Mouse (Mus musculus) kidney, embryonic 14.5 days (tissue): ENCODE measurements at regions not wholly inside any gene's neighbourhood (a gene's known extent, or its start where the extent isn't known, plus 50 kb on each side); places are given as distances from the start of the nearest gene placed in this dataset.

Experiments used
- ATAC-seq: fragments of 200-750 bp; cut with Nextera tagmentation; 2 replicates; pipeline ENCODE4 v1.8.0; 2017; ENCODE audit warnings: moderate number of reproducible peaks, mild to moderate bottlenecking, moderate TSS enrichment, moderate library complexity; ENCODE audit not compliant: low FRiP score, low TSS enrichment
- H3K27ac ChIP-seq: fragments of 300-500 bp; sonication (generic); 2 replicates; pipeline ENCODE4 v1.5.1; 2014; ENCODE audit warnings: low read depth, mild to moderate bottlenecking, low read length, moderate library complexity, mixed read lengths
- H3K27me3 ChIP-seq: fragments of 300-500 bp; sonication (generic); 2 replicates; pipeline ENCODE4 v1.6.1; 2014; ENCODE audit warnings: mild to moderate bottlenecking, low read length; ENCODE audit not compliant: control insufficient read depth, insufficient read depth
- H3K36me3 ChIP-seq: fragments of 300-500 bp; sonication (generic); 2 replicates; pipeline ENCODE4 v1.6.1; 2014; ENCODE audit warnings: low read length, mixed read lengths; ENCODE audit not compliant: control insufficient read depth, insufficient read depth
- H3K4me1 ChIP-seq: fragments of 300-500 bp; sonication (generic); 2 replicates; pipeline ENCODE4 v1.6.1; 2014; ENCODE audit warnings: low read length, mixed read lengths; ENCODE audit not compliant: control insufficient read depth, insufficient read depth
- H3K4me2 ChIP-seq: fragments of 300-500 bp; sonication (generic); replicated peaks from 2 replicates; pipeline ENCODE4 v1.6.1; 2014; ENCODE audit warnings: low read depth, mild to moderate bottlenecking, low read length
- H3K4me3 ChIP-seq: fragments of 300-500 bp; sonication (generic); 2 replicates; pipeline ENCODE4 v1.5.1; 2014; ENCODE audit warnings: mild to moderate bottlenecking, low read length
- H3K9ac ChIP-seq: fragments of 300-500 bp; sonication (generic); 2 replicates; pipeline ENCODE4 v1.6.1; 2014; ENCODE audit warnings: low read depth, mild to moderate bottlenecking, low read length, moderate library complexity
- H3K9me3 ChIP-seq: fragments of 300-500 bp; sonication (generic); 2 replicates; pipeline ENCODE4 v1.6.1; 2016; ENCODE audit warnings: low read length; ENCODE audit not compliant: control insufficient read depth
- WGBS: fragments of 180-500 bp; shearing (Covaris S2); extraction: QIAGEN DNeasy Blood & Tissue Kit; methylation state at CpG from one replicate; pipeline ENCODE4 v1.1.7; 2014; 5-methylcytosine and 5-hydroxymethylcytosine counted together

DNA sequence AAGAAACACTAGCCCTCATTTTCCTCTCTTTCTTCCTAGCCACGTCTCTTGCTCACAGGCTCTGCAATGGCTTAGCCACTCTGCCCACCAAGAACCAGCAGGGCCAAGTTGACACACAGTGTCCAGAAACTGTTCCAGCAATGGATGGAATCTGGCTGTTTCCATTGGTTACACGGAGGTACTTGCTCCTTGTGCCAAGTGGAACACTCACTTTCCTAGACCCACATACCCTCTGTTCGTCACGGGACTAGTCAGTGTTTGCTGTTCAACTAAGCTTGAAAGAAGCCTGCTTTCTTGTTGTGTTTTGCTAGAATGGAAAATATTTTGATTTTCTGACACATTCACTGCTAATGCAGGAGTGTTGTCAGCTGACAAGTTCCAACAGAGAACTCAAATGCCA, 575.7 kb upstream of the Gulo start:
- no peak overlapping the region for H3K4me2 ChIP-seq
- H3K36me3 ChIP-seq, result no peaks in the 10 kb centered on the region
- no peak overlapping the region for H3K27ac ChIP-seq
- H3K4me3 ChIP-seq, result no peak overlapping the region
- WGBS, result 90% methylated on average over 4 of the region's 4 CpGs
- no peaks in the 10 kb centered on the region for H3K9me3 ChIP-seq
- H3K9ac ChIP-seq, result no peak overlapping the region
- no peaks in the 10 kb centered on the region for H3K4me1 ChIP-seq
- no peaks in the 10 kb centered on the region for H3K27me3 ChIP-seq
- ATAC-seq, result no peak

DNA sequence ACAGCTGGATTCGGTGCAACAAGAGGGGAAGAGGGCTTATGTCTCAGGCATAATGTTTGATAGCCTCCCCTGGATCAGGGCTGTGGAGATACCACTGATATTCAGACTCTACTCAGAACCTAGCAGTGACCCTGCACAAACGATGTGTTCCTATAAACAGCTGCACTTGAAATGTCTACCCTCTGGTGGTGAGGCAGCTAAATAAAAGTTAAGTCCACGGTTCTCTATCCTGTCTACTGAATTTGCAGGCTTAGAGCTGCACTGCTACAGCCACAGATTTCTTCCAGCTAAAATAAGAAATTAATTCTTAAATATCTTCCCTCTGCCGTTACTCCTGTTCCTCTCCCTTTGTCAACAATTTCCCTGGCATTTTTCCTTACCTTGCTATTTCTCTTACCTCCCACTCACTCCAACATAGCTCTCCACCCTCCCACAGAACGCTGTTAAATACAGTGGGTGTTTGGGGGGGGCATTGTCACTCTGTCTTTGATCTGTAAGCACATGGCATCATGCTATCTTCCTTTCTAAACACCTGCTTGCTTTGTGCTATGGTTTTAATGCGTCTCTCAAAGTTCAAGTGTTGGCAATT, 571.0 kb upstream of the Gulo start:
- H3K9ac ChIP-seq, result no peak overlapping the region
- H3K4me2 ChIP-seq, result no peak overlapping the region
- no peak for ATAC-seq
- H3K4me1 ChIP-seq, result no peaks in the 10 kb centered on the region
- H3K27me3 ChIP-seq, result no peaks in the 10 kb centered on the region
- no peaks in the 10 kb centered on the region for H3K9me3 ChIP-seq
- WGBS, result 58% methylated on average over 6 of the region's 6 CpGs
- no peaks in the 10 kb centered on the region for H3K36me3 ChIP-seq
- no peak overlapping the region for H3K4me3 ChIP-seq
- H3K27ac ChIP-seq, result no peak overlapping the region

DNA sequence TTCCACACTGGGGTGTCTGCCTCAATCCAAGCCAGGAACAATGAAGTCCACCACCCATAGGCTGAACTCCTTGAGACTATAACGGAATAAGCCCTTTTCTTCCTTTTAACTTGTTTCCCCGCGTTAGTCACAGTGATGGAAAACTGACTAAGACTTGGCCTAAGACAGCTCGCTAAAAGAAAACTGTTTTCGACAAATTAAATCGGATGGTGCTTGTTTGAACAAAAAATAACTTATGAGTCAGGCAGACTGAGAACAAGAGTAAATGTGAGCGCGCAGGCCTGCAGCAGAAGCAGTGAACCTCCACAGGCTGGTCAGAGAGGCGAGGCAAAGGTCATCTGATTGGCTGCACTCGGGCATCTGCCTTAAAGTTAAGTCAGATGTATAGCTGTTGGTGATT, 557.6 kb upstream of the Gulo start:
- H3K4me3 ChIP-seq, result no peak overlapping the region
- WGBS, result 75% methylated on average over 10 of the region's 10 CpGs
- H3K4me1 ChIP-seq, result no peaks in the 10 kb centered on the region
- H3K9me3 ChIP-seq, result no peaks in the 10 kb centered on the region
- no peak overlapping the region for H3K4me2 ChIP-seq
- no peaks in the 10 kb centered on the region for H3K27me3 ChIP-seq
- no peak overlapping the region for H3K9ac ChIP-seq
- no peaks in the 10 kb centered on the region for H3K36me3 ChIP-seq
- no peak for ATAC-seq
- no peak overlapping the region for H3K27ac ChIP-seq

DNA sequence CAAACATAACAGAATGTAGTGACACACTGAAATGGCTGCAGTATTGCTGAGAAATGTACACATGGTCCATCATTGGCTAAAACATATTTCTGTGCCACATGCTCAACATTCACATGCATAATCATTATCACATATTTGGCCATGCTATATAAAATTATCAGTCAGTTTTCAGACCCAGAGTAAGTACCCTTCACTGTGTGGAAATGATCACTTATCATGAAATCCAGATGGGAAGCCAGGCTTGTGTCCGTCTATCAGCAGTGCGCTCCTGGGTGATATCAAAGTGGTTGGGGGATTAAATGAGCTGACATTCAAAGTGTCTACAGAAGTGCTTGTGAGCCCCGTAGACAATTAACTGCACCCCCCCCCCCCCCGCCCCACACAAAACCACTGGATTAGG, 553.7 kb upstream of the Gulo start:
- Histone ChIP-seq H3K9ac (no peak overlapping the region), H3K27me3 (no peaks in the 10 kb centered on the region), H3K27ac (no peak overlapping the region), H3K4me1 (no peaks in the 10 kb centered on the region), H3K4me2 (no peak overlapping the region), H3K4me3 (no peak overlapping the region), H3K9me3 (no peaks in the 10 kb centered on the region), H3K36me3 (no peaks in the 10 kb centered on the region)
- ATAC-seq, result no peak
- 90% methylated on average over 4 of the region's 4 CpGs for WGBS

DNA sequence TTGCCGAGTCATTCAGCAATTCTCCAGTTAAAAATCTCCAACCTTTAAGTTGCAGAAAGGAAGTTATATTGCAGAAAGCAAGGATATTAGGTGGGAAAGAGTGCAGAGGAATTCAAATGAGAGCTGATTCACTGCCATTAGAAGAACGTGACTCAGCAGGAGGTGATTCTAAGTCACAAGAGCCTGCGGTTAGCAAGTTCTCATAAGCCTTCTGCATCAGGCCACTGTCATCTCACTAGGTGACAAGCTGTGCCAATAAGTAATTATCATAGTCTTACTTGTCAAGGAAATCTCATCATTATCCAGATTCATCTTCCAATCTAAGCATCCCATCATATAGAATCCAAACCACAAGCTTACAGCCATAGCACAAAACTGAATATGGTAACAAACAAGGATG, 552.7 kb upstream of the Gulo start:
- no peak for ATAC-seq
- Histone ChIP-seq H3K27me3 (no peaks in the 10 kb centered on the region), H3K4me1 (no peaks in the 10 kb centered on the region), H3K9me3 (no peaks in the 10 kb centered on the region), H3K27ac (no peak overlapping the region), H3K36me3 (no peaks in the 10 kb centered on the region), H3K9ac (no peak overlapping the region), H3K4me2 (no peak overlapping the region), H3K4me3 (no peak overlapping the region)
- 66% methylated on average over 3 of the region's 3 CpGs for WGBS

DNA sequence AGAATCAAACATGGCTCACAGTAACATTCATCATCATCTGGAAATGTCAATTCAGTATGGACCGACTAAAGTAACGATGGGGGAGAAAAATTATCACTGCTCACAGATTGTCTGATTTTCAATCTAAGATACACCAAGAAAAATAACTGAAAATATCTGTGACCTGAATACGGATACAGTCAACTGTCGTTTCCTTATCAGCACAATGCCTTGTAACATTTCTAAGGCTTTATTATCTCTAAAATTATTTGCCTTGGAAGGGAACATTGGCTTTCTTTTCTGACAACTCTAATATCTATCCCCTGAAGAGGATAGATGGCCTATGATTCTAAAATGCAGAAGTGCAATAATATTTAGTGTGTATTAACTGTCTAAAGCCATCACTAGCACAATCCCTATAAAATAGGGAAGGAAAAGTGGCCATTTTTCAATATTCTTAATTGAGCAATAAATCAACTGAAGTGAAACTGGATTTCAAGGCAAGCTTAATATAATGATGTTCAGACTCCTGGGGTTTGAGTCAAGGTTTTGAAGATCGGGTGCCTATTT, 552.1 kb upstream of the Gulo start:
- H3K4me1 ChIP-seq, result no peaks in the 10 kb centered on the region
- no peak for ATAC-seq
- H3K36me3 ChIP-seq, result no peaks in the 10 kb centered on the region
- H3K27me3 ChIP-seq, result no peaks in the 10 kb centered on the region
- H3K9me3 ChIP-seq, result no peaks in the 10 kb centered on the region
- H3K9ac ChIP-seq, result no peak overlapping the region
- no peak overlapping the region for H3K4me2 ChIP-seq
- H3K4me3 ChIP-seq, result no peak overlapping the region
- no peak overlapping the region for H3K27ac ChIP-seq
- WGBS, result 82% methylated on average over 5 of the region's 5 CpGs

DNA sequence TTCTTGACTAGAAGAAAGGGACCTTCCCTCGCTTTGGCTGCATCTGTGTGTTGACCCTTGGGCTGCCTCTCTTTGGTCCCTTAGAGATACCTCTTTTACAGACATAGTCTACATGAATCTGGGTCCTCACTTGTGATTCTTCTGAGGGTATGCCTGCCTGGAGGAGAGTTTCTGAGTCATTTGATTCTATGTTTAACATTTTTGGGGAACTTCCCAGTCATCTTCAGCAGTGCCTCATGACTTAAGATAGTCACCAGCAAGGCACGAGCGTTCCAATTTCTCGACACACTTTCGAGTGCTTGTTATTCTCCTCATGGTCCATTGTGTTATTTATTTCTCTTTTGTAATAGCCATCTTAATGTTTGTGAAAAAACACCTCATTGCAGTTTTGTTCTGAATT, 549.4 kb upstream of the Gulo start:
- Histone ChIP-seq H3K27me3 (no peaks in the 10 kb centered on the region), H3K4me3 (no peak overlapping the region)
- no peak for ATAC-seq

DNA sequence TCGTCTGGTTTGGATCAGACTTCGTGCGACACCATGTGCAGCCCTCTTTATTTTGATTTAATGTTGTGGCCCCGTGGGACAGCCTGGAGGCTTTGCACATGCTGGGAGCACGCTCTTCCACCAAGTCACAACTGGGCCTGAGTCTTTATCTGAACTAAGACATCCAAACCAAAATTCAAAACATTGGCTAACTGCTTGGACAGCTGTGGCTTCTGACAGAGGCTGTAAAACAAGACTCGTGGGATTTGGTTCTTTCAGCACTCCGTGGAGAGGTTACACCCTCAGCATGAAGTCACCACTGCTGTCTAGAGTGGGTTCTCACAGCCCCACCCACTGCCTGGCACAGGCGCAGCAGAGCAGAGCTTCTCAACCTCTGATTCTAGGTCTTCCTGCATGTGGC, 548.6 kb upstream of the Gulo start:
- no peak overlapping the region for H3K27ac ChIP-seq
- 38% methylated on average over 8 of the region's 8 CpGs for WGBS
- no peaks in the 10 kb centered on the region for H3K27me3 ChIP-seq
- no peak overlapping the region for H3K4me2 ChIP-seq
- no peaks in the 10 kb centered on the region for H3K4me1 ChIP-seq
- H3K36me3 ChIP-seq, result no peaks in the 10 kb centered on the region
- H3K9ac ChIP-seq, result no peak overlapping the region
- H3K9me3 ChIP-seq, result no peaks in the 10 kb centered on the region
- peak; percentile 64; the same call in 1 of the 2 replicates for ATAC-seq
- no peak overlapping the region for H3K4me3 ChIP-seq

More for the DNA sequence above, 549.4 kb upstream of the Gulo start:
- H3K36me3 ChIP-seq, result no peaks in the 10 kb centered on the region
- 89% methylated on average over 5 of the region's 5 CpGs for WGBS
- H3K4me1 ChIP-seq, result no peaks in the 10 kb centered on the region
- no peak overlapping the region for H3K4me2 ChIP-seq
- H3K9me3 ChIP-seq, result no peaks in the 10 kb centered on the region
- H3K27ac ChIP-seq, result no peak overlapping the region
- H3K9ac ChIP-seq, result no peak overlapping the region

DNA sequence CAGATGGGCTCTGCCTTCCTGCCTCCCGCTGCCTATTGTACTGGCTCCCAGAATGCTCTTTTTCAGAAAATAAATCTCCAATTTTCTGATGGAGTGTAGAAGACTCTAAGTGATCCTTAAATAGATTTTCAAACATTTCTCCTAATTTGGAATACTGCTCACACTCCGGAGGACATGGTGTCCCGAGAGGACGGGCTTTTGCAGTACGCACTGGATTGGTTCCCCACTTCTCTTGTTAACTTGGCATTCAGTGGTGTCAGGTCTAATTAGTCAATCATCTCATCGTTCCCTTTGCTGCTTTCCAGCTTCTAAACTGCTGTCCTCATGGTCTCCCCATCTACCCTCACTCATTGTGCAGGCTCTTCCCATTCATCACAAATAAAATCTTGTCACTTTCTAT, 529.5 kb upstream of the Gulo start:
- no peak overlapping the region for H3K4me3 ChIP-seq
- H3K9ac ChIP-seq, result no peak overlapping the region
- WGBS, result 89% methylated on average over 6 of the region's 6 CpGs
- no peaks in the 10 kb centered on the region for H3K27me3 ChIP-seq
- no peak overlapping the region for H3K27ac ChIP-seq
- no peak overlapping the region for H3K4me2 ChIP-seq
- H3K4me1 ChIP-seq, result no peaks in the 10 kb centered on the region
- no peaks in the 10 kb centered on the region for H3K9me3 ChIP-seq
- ATAC-seq, result no peak
- H3K36me3 ChIP-seq, result no peaks in the 10 kb centered on the region
